Mouse (Mus musculus) kidney, postnatal 4 days (tissue): ENCODE results near the gene Ptpa.

Experiments used
- DNase-seq, 2 experiments: peaks; one replicate each; pipeline ENCODE4 v3.0.0; 2021; ENCODE audit warnings: mixed read lengths in 2 of 2

The Ptpa gene

GRCm38 (mm10) chr2:30415936-30416648, at the start of gene Ptpa:
Gene Ptpa (plus strand): TSS chr2:30416039.
- DNase-seq, result peak; percentile 96 to 98

- DNase-seq, result peak in 1 of 2 experiments; percentile 38
These were observed 49.6 kb upstream of the Ptpa start for GRCm38 (mm10) chr2:30366203-30366602.

- DNase-seq, result no peak
These were observed 44.3 kb upstream of the Ptpa start for GRCm38 (mm10) chr2:30371544-30371943.

- no peak for DNase-seq
These were observed 43.1 kb upstream of the Ptpa start for GRCm38 (mm10) chr2:30372726-30373125.

GRCm38 (mm10) chr2:30375893-30376292, 39.9 kb upstream of the Ptpa start:
- DNase-seq, result no peak

- DNase-seq, result no peak
These were observed 38.1 kb upstream of the Ptpa start for GRCm38 (mm10) chr2:30377721-30378120.

- DNase-seq, result no peak
These were observed 36.5 kb upstream of the Ptpa start for GRCm38 (mm10) chr2:30379307-30379706.

- no peak for DNase-seq
These were observed 35.1 kb upstream of the Ptpa start for GRCm38 (mm10) chr2:30380564-30381376.

GRCm38 (mm10) chr2:30381377-30381725, 34.5 kb upstream of the Ptpa start:
- DNase-seq, result no peak

GRCm38 (mm10) chr2:30384814-30385213, 31.0 kb upstream of the Ptpa start:
- DNase-seq, result no peak

- DNase-seq, result no peak
These were observed 30.2 kb upstream of the Ptpa start for GRCm38 (mm10) chr2:30385591-30385990.

- no peak for DNase-seq
These were observed 28.9 kb upstream of the Ptpa start for GRCm38 (mm10) chr2:30386913-30387312.

- DNase-seq, result no peak
These were observed 26.8 kb upstream of the Ptpa start for GRCm38 (mm10) chr2:30389000-30389399.

GRCm38 (mm10) chr2:30392114-30392576, 23.7 kb upstream of the Ptpa start, which contains the start of gene Dolpp1:
Gene Dolpp1 (plus strand): TSS chr2:30392254.
- peak; percentile 96 to 99 for DNase-seq

- DNase-seq, result peak; percentile 89 to 94
These were observed 23.1 kb upstream of the Ptpa start for GRCm38 (mm10) chr2:30392577-30393369.

- no peak for DNase-seq
These were observed 22.5 kb upstream of the Ptpa start for GRCm38 (mm10) chr2:30393370-30393656.

- DNase-seq, result no peak
These were observed 20.1 kb upstream of the Ptpa start for GRCm38 (mm10) chr2:30395757-30396156.

GRCm38 (mm10) chr2:30396246-30396645, 19.6 kb upstream of the Ptpa start:
- no peak for DNase-seq

GRCm38 (mm10) chr2:30397986-30398512, 17.8 kb upstream of the Ptpa start:
- DNase-seq, result no peak

GRCm38 (mm10) chr2:30399191-30400171, 16.4 kb upstream of the Ptpa start:
- DNase-seq, result no peak

- DNase-seq, result no peak
These were observed 14.3 kb upstream of the Ptpa start for GRCm38 (mm10) chr2:30401581-30401980.

GRCm38 (mm10) chr2:30402351-30402826, 13.4 kb upstream of the Ptpa start:
- no peak for DNase-seq
